Mouse (Mus musculus) kidney, adult 2 months (tissue): ENCODE data around the gene Sox30.

Source experiments
- CTCF ChIP-seq: fragments of 200-500 bp; conservative IDR thresholded peaks from 2 replicates; pipeline ENCODE4 v1.5.1; 2011; ENCODE audit warnings: low read depth, mild to moderate bottlenecking, control low read depth, low read length, moderate library complexity, mixed read lengths; ENCODE audit not compliant: insufficient read depth, insufficient read length
- POLR2A ChIP-seq: fragments of 200-500 bp; IDR thresholded peaks from one replicate; pipeline ENCODE4 v1.6.1; 2011; ENCODE audit warnings: low read depth, low read length, control low read depth

- TF ChIP-seq POLR2A (no peak), CTCF (no peak)
Measured at GRCm38 (mm10) chr11:46025962-46026392, 45.9 kb downstream of the Sox30 start.
